In the genomic region with DNA sequence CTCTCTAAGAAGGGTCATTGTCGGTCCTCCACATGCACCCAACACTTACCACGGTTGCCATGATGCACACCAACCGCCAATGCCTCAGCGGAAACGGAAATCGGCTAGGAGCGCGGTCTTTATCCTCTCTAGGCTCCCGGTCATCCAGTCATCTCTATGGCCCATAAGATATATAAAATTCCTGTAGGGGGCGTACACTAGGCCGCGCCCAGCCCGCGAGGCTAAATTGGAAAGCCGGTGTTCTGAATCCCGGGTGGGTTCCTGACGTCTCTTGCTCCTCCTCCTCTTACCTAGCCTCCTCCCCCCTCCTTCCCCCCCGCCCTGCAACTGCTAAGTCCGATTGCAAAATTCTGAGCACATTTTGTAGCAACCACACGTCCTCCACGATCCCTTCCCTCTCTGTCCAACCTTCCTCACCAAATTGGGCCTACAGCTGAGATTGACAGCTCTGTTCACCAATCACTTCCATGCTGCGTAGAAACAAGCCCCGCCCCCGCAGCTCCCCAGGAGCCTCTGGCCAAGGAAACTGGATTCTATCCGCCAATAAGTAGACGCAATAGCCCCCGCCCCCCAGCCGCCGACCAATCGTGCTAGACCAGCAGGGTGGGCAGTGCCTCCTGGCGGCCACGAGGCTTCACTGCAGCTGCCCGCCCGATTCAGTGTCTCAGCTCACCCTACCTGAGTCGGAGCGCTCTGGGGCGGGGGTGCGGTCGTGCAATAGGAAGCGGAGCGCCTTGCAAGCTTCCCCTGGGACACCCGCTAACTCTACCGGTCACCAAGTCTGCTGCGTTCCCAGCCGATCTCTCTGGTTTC, we compare ENCODE assay signal across 8 mouse cellular contexts. TPM values are rescaled to one million over a fixed set of nuclear protein-coding genes. Genes with fewer than 3 reads are reported as not detected.
DNase-seq lines count a peak whose midpoint lies in the region; ATAC-seq lines count a peak whose summit lies in the region.

Gys1 (plus strand) TSS at position 642 of the 813 bp plus-strand sequence.

- under 1% methylated on average over 42 of the region's 45 CpGs for WGBS in hindbrain, embryonic 16.5 days
- under 1% methylated on average over 42 of the region's 45 CpGs for WGBS in macrophage (ENCODE audit: missing documents)

- peaks cover 44% of the 10 kb centered on the region for H3K79me2 ChIP-seq in macrophage (ENCODE audit: inconsistent target)

- DNase-seq in WW6 (ENCODE audit: low read depth, low spot score): peak; percentile 99
- DNase-seq in cerebellum, postnatal 4 days (ENCODE audit: low spot score in 2 of 2): peak; percentile 100
- DNase-seq in gastrocnemius, adult 18-20 months (ENCODE audit: low spot score): peak; percentile 100
- peak; percentile 100 for DNase-seq in left cerebral cortex, adult 18-20 months (ENCODE audit: low spot score in 2 of 2)
- peak; percentile 100 for DNase-seq in right cerebral cortex, adult 18-20 months
- DNase-seq in urinary bladder, postnatal 10 days (ENCODE audit: low spot score): peak; percentile 99

- peak within 1 kb of the TSS; percentile 99 for H3K4me2 ChIP-seq in hindbrain, embryonic 16.5 days (ENCODE audit: low read length)

- no peaks in the 10 kb centered on the region for H3K27me3 ChIP-seq in hindbrain, embryonic 16.5 days (replicated peaks; ENCODE audit: control insufficient read depth, insufficient read depth, low read length)

- H3K4me1 ChIP-seq in hindbrain, embryonic 16.5 days (ENCODE audit: control insufficient read depth, insufficient read depth, low read depth, low read length): peaks cover 39% of the 10 kb centered on the region

- peak within 1 kb of the TSS; percentile 81 for H3K9ac ChIP-seq in hindbrain, embryonic 16.5 days (ENCODE audit: low read depth, low read length)

- peaks cover 8% of the 10 kb centered on the region; the same call in 1 of the 2 replicates for H3K36me3 ChIP-seq in hindbrain, embryonic 16.5 days (ENCODE audit: control insufficient read depth, insufficient read depth, low read length)
- peaks cover 1% of the 10 kb centered on the region; the same call in 1 of the 2 replicates for H3K36me3 ChIP-seq in macrophage (ENCODE audit: inconsistent target)

- H3K9me3 ChIP-seq in hindbrain, embryonic 16.5 days (ENCODE audit: control insufficient read depth, low read length): no peaks in the 10 kb centered on the region

- H3K4me3 ChIP-seq in hindbrain, embryonic 16.5 days (ENCODE audit: low read length): peak within 1 kb of the TSS; percentile 82
- H3K4me3 ChIP-seq in macrophage (ENCODE audit: inconsistent target): peak within 1 kb of the TSS; percentile 99

- H3K27ac ChIP-seq in hindbrain, embryonic 16.5 days (ENCODE audit: low read depth, low read length): peak within 1 kb of the TSS; percentile 78
- peak within 1 kb of the TSS; percentile 68 for H3K27ac ChIP-seq in macrophage

- ATAC-seq in hindbrain, embryonic 16.5 days: peak; percentile 97

RNA-seq across cellular contexts. Expression of gene Gys1, which starts in this region (rescaled TPM):
- total RNA-seq in gastrocnemius, adult 18-20 months (2021): 100 to 1,000 TPM; 321 to 326 TPM
- 25.5 and 28.7 TPM in 2 replicates for polyA plus RNA-seq in hindbrain, embryonic 16.5 days (2015; fragmentation: Nextera tagmentation; extraction: Ambion mirVana)
- total RNA-seq in left cerebral cortex, adult 18-20 months (2021): 10 to 100 TPM; 15.1 to 18.1 TPM
- 10 to 100 TPM in 12 of 26 experiments, 1 to 10 TPM in 14; 1.6 to 23.1 (median 8.5) TPM for total RNA-seq in macrophage (2018; cell fraction: chromatin; rRNA removed)
- 1 to 10 TPM; 5.4 to 9.4 (median 7.9) TPM for total RNA-seq in macrophage (2018; cell fraction: cytosol; rRNA removed)
- total RNA-seq in macrophage (2018; cell fraction: nucleus; rRNA removed): 10 to 100 TPM in 5 of 26 experiments, 1 to 10 TPM in 21; 3.2 to 14.5 (median 7.7) TPM
- polyA plus RNA-seq in macrophage (2018): 7.1 to 9.5 TPM (median 7.3 TPM) in 3 replicates

Comparison
In these comparisons a context has a peak if more than half of its experiments do, and no peak if none do; other contexts are left out.
1. Peak in every context shown above with its lines: DNase-seq, ATAC-seq, H3K4me3 ChIP-seq and H3K27ac ChIP-seq.
2. RNA of gene Gys1 (total RNA-seq): 321 to 326 TPM in gastrocnemius, adult 18-20 months; 15.1 to 18.1 TPM in left cerebral cortex, adult 18-20 months; every median in the first group is over 10 times any median in the second.